Mouse (Mus musculus) monocyte, adult 2 months (primary cell): ENCODE measurements around the gene Haghl.

Source experiments
- DNase-seq, 2 experiments: peaks; one replicate each; pipeline ENCODE4 v3.0.0; 2022; ENCODE audit warnings: low spot score in 2 of 2, low read depth in 1 of 2

The Haghl gene

GRCm38 (mm10) chr17:25786781-25787504 is 1.5 kb upstream of the Haghl start:
- DNase-seq = no peak

- no peak for DNase-seq
Measured at GRCm38 (mm10) chr17:25786280-25786679, 807 bp upstream of the Haghl start, which contains the start of gene Ccdc78. Ccdc78 (plus strand) TSS chr17:25786580.

GRCm38 (mm10) chr17:25783861-25784574 is 1.5 kb downstream of the Haghl start:
- no peak for DNase-seq

GRCm38 (mm10) chr17:25783086-25783485 is 2.4 kb downstream of the Haghl start:
- DNase-seq = no peak

GRCm38 (mm10) chr17:25781339-25781738 is 4.1 kb downstream of the Haghl start:
- no peak for DNase-seq

- no peak for DNase-seq
Measured at GRCm38 (mm10) chr17:25777948-25778347, 7.5 kb downstream of the Haghl start.

GRCm38 (mm10) chr17:25775318-25776062 is 10.0 kb downstream of the Haghl start:
- DNase-seq = no peak

- peak; percentile 90 to 96 for DNase-seq
Measured at GRCm38 (mm10) chr17:25773549-25774120, 11.8 kb downstream of the Haghl start, which contains the start of gene Narfl. Narfl (plus strand) TSS chr17:25773776.

GRCm38 (mm10) chr17:25769331-25769730 is 16.1 kb downstream of the Haghl start:
- DNase-seq = no peak

- no peak for DNase-seq
Measured at GRCm38 (mm10) chr17:25765886-25766285, 19.6 kb downstream of the Haghl start.

GRCm38 (mm10) chr17:25762591-25762990 is 22.9 kb downstream of the Haghl start:
- no peak for DNase-seq

GRCm38 (mm10) chr17:25761561-25761970 is 23.9 kb downstream of the Haghl start:
- DNase-seq = no peak

GRCm38 (mm10) chr17:25760148-25760547 is 25.3 kb downstream of the Haghl start:
- DNase-seq = no peak

GRCm38 (mm10) chr17:25757691-25758090 is 27.8 kb downstream of the Haghl start:
- DNase-seq = no peak

- DNase-seq = no peak
Measured at GRCm38 (mm10) chr17:25756378-25757242, 28.9 kb downstream of the Haghl start.

GRCm38 (mm10) chr17:25755627-25756377 is 29.7 kb downstream of the Haghl start:
- DNase-seq = no peak

- no peak for DNase-seq
Measured at GRCm38 (mm10) chr17:25755086-25755485, 30.4 kb downstream of the Haghl start.

GRCm38 (mm10) chr17:25754241-25754640 is 31.2 kb downstream of the Haghl start, which contains the start of gene Msln:
Msln (minus strand) TSS chr17:25754378.
- DNase-seq = no peak

- DNase-seq = no peak
Measured at GRCm38 (mm10) chr17:25751446-25751845, 34.0 kb downstream of the Haghl start.

GRCm38 (mm10) chr17:25749314-25749713 is 36.2 kb downstream of the Haghl start:
- no peak for DNase-seq
